15 mouse cellular contexts compared by ENCODE assay signal in the genomic region with DNA sequence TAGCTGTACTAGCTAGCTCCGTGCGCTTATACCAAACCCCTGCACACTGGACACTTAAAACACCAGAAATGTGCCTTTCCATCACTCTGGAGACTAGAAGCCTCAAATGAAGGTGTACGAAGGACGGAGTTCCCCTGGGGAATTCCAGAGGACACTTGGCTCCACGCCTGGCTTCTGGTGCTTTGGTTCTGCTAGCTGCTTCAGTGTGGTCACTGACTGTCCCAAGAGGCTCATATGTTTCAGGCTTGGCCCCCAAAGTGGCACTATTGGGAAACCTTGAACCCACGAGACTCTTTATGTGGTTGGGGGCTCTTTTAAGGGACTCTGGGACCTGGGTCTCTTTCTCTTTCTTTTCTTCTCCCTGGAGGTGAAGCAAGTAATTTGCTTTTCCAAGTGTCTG. TPM values are rescaled to one million over a fixed set of nuclear protein-coding genes. Genes with fewer than 3 reads are reported as not detected.
A peak's percentile ranks its signal among the peaks of the same experiment; 100 is the strongest.
DNase-seq lines count a peak whose midpoint lies in the region; ATAC-seq lines count a peak whose summit lies in the region.
"Had no signal": no experiment of that assay in that cellular context is flagged by ENCODE, and none has a peak within 500 bp of the region (broad histone marks: within the 10 kb centered on the region; RNA-seq: fewer than 3 reads in every experiment).

No protein-coding gene starts in this region.

- no peaks in the 10 kb centered on the region for H3K36me3 ChIP-seq in liver, embryonic 11.5 days (ENCODE audit: control insufficient read depth, insufficient read depth, low read length)
- H3K36me3 ChIP-seq in liver, embryonic 15.5 days (replicated peaks) = no peaks in the 10 kb centered on the region
- H3K36me3 ChIP-seq: midbrain, embryonic 10.5 days; neural tube, embryonic 15.5 days had no signal

- 61% methylated on average over 6 of the region's 6 CpGs for WGBS in liver, embryonic 11.5 days
- WGBS in liver, embryonic 15.5 days (ENCODE audit: insufficient replicate concordance) = 44% methylated on average over 6 of the region's 6 CpGs

- peak overlapping the region; percentile 55 for H3K4me2 ChIP-seq in liver, embryonic 11.5 days
- H3K4me2 ChIP-seq in liver, embryonic 15.5 days = peak overlapping the region; percentile 45
- H3K4me2 ChIP-seq: neural tube, embryonic 15.5 days had no signal

- no peak overlapping the region for H3K27ac ChIP-seq in liver, embryonic 11.5 days (ENCODE audit: low read depth, low read length)
- H3K27ac ChIP-seq in liver, embryonic 15.5 days (replicated peaks) = no peak overlapping the region
- H3K27ac ChIP-seq: midbrain, embryonic 10.5 days; neural tube, embryonic 15.5 days had no signal

- peaks cover 27% of the 10 kb centered on the region for H3K27me3 ChIP-seq in liver, embryonic 11.5 days (replicated peaks; ENCODE audit: control insufficient read depth, insufficient read depth, low read length)
- peaks cover 31% of the 10 kb centered on the region for H3K27me3 ChIP-seq in liver, embryonic 15.5 days

- H3K9ac ChIP-seq in liver, embryonic 11.5 days (ENCODE audit: low read depth, low read length) = no peak overlapping the region
- H3K9ac ChIP-seq in liver, embryonic 15.5 days = no peak overlapping the region
- H3K9ac ChIP-seq: neural tube, embryonic 15.5 days had no signal

- H3K9me3 ChIP-seq in liver, embryonic 11.5 days (ENCODE audit: control insufficient read depth, low read length) = 0 out of 2 replicates have a peak, but pooled peaks cover 2% of the 10 kb centered on the region
- no peaks in the 10 kb centered on the region for H3K9me3 ChIP-seq in liver, embryonic 15.5 days (replicated peaks)
- H3K9me3 ChIP-seq: neural tube, embryonic 15.5 days had no signal

- intact Hi-C loops in heart, postnatal 36 days (cut with DNase I) = no loop called here

- H3K4me1 ChIP-seq in liver, embryonic 11.5 days (replicated peaks; ENCODE audit: control insufficient read depth, insufficient read depth, low read length) = peaks cover 18% of the 10 kb centered on the region
- H3K4me1 ChIP-seq in liver, embryonic 15.5 days (replicated peaks) = peaks cover 28% of the 10 kb centered on the region

- ATAC-seq in liver, embryonic 11.5 days (replicated peaks; ENCODE audit: low FRiP score) = no peak
- no peak for ATAC-seq in liver, embryonic 15.5 days (ENCODE audit: insufficient read depth)

- DNase-seq in heart, adult 11 months = peak; percentile 63
- no peak for DNase-seq in heart, postnatal 36 days
- DNase-seq in liver, embryonic 11.5 days (ENCODE audit: low spot score) = no peak
- no peak for DNase-seq in liver
- DNase-seq in Muller cell, postnatal 12 days (ENCODE audit: inconsistent ontology term) = peak; percentile 49
- DNase-seq in layer of hippocampus, postnatal 10 days (ENCODE audit: low spot score in 2 of 2) = no peak
- DNase-seq in layer of hippocampus, adult 9-10 months (ENCODE audit: low spot score) = no peak
- DNase-seq: cerebellum, adult 11 months; cerebellum, postnatal 36 days; gastrocnemius, postnatal 25 days; lung, adult 18-20 months; lung, postnatal 36 days had no signal

- no peak overlapping the region; the same call in 1 of the 2 replicates for H3K4me3 ChIP-seq in liver, embryonic 11.5 days (ENCODE audit: low read depth, low read length)
- H3K4me3 ChIP-seq in liver, embryonic 15.5 days (replicated peaks) = no peak overlapping the region
- H3K4me3 ChIP-seq: midbrain, embryonic 10.5 days; neural tube, embryonic 15.5 days had no signal

RNA-seq across cellular contexts. Expression of gene Intu, which starts 2.1 kb away (rescaled TPM):
- total RNA-seq in heart, postnatal 36 days (2021) = 10 to 100 TPM; 14.8 to 22.1 TPM
- 3.1 and 3.6 TPM in 2 replicates for polyA plus RNA-seq in liver, embryonic 11.5 days (2014; fragmentation: Nextera tagmentation; extraction: Ambion mirVana)
- polyA plus RNA-seq in liver, embryonic 15.5 days (2015; fragmentation: Nextera tagmentation; extraction: Ambion mirVana) = 0.69 and 0.71 TPM in 2 replicates
- 1 to 10 TPM; 4.8 to 6.3 TPM for total RNA-seq in layer of hippocampus, postnatal 10 days (2021)

Comparison
In these comparisons a context has a peak if more than half of its experiments do, and no peak if none do; other contexts are left out.
1. DNase-seq: peak in heart, adult 11 months (single experiment) and Muller cell, postnatal 12 days (single experiment); none in heart, postnatal 36 days (0 of 2), liver, embryonic 11.5 days (single experiment), liver (single experiment), layer of hippocampus, postnatal 10 days (0 of 2) and layer of hippocampus, adult 9-10 months (single experiment).